Mouse (Mus musculus): ENCODE measurements at regions not wholly inside any gene's neighbourhood (a gene's known extent, or its start where the extent isn't known, plus 50 kb on each side); places are given as distances from the start of the nearest gene placed in this dataset.

DNA sequence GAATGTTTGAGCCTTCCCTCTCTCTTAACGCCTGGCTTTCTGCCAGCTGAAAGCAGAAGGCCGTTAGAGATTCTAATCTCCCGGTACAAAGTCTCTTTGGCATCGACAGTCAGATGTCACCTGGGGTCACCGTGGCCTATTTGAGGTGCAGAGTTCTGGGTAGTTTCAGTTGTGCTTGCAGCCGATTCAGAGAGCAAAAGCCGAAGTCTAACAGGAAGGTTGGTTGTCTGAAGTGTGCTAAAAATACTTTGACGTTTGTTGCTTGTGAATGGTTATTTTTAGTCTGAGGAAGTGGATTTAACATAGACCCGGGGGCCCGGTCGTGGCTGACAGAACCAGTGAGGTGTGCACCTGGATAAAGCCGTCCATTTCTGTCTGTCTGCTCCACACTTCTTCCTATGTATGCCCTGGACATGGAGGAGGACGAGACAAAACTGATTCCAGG lies 281.2 kb downstream of the Cd83 start:
- no peak for DNase-seq (ENCODE audit: extremely low spot score in 1 of 2, low spot score in 1 of 2)

DNA sequence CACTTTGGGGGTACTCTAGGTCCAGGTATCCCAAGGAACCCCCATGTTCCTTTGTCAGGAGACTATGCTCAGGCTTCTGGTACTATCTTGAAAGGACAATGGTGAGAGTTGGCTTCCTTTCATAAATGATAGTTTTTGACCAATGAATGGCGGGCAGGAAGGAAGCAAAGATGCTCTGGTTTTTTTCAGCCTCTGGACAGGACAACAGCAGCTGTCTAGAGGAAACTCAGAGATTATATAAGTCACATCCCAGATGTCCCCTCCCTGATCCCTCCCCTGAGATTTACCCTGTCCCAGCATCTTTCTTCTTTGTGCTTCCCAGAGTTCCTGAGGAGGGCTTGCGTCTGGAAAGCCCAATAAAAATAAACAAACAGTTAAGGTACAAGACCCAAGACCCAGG lies 282.7 kb downstream of the Cd83 start:
- DNase-seq (ENCODE audit: extremely low spot score in 1 of 2, low spot score in 1 of 2): no peak

DNA sequence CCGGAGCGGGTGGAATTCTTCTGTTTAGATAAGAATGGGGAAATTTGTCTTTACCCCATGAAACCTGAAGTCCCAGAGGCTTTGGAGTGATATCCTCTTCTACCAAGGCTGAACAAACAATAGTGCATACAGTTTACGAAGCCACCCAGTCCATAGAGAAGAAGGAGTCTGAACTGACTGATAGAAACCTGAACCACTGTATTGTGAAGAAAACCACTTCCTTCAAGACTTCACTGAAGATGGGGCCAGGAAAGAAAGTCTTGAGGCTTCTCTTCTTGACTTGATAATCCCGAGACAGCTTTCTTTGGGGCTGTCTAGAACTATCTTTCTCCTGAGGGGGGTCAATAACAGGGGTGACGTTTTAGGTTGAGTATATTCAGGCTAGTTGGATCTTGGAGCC lies 284.4 kb downstream of the Cd83 start:
- no peak for DNase-seq (ENCODE audit: extremely low spot score in 1 of 2, low spot score in 1 of 2)

DNA sequence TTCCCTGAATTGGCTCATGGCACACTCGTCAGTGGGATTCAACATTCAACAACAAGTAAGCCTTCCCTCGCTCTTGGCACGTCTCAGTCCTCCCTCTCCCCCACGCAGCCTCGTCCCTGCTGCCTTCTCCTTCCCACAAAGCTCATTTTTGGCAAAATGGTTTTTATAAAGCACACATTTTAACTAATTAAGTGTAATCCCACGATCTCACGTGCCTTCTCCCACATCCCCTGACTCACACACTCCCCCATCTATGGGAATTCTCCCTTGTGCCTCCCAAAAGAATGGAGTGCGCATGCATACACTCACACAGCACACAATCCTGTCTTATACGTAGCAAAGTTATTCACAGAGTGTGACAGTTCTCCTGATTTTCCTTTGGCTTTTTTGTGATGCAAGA lies 288.5 kb downstream of the Cd83 start:
- peak; percentile 67 to 78 for DNase-seq (ENCODE audit: extremely low spot score in 1 of 2, low spot score in 1 of 2)

DNA sequence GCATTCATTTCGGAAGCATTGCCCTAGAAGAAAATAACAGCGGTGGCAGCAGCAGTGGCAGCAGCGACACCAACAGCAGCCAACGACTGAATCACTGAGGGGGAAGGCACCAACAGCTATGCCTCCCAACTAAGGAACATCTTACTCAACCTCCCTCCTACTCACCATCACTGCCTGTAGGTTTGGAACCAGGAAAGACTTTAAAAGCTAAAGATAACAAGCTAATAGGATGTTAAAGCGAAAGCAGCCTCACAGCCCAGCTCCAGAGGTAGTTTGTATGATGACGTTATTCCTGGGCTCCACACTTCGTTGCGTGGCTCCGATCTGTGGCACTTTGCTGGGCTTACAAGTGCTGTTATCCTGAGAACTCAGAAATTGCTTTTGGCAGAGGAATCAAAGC lies 289.6 kb downstream of the Cd83 start:
- peak; percentile 76 for DNase-seq (ENCODE audit: extremely low spot score in 1 of 2, low spot score in 1 of 2)

DNA sequence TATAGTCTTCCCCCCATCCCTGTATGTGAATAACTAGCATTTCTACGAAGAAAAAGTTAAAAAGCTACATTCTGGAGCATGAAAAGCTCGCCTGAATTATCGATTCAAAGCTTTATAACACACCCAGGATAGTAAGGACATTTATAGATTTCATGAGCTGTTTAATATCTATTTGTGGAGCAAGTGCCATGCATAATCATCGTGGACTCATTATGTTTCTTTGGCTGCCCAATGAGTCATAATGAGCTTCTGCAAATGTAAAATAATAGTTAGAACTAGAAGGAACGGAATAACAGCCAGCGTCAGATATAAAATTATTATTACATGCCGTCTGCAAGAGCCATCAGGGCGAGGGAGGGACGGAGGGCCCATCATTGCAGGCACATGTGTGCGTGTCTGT lies 292.4 kb downstream of the Cd83 start:
- DNase-seq (ENCODE audit: extremely low spot score in 1 of 2, low spot score in 1 of 2): no peak

DNA sequence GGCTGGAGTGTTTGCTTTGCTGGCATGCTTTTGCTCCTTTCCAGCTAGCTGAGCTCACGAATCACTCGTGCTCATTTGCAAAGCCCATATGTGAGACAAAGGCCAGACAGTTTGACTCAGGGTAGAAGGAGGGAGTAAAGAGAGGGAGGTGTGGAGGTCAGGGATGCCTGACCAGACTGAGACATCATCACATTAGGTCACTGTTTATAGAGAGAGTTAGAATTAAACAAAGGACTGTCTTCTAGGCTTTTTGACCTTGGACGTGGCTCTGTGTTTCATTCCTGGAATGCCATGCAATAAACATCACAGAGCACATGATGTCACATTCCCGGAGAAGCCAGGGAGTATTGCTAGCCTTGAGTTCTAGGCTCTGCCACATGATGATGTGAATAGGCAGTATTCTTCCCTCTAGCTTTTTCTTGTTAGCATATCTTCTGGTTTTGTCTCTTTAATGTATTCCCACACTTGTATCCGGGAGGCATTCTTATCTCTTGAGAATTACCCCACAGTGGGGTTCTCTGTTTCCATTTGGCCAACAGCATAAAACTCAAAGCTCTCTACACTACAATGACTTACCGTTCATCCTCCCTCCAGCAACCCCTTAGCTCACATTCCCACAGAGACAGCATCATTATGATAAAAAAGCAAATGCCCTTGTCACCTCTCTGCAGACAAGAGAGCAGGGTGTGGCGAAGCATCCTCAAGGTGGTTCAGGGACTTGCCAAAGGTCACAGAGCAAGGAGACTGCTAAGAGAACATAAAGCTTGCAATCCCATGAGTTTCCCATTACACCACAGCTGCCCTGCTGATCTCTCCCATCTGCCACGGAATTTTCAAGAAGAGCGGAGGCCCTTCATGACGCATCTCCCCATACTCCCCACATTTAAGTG lies 301.3 kb downstream of the Cd83 start:
- no peak for DNase-seq (ENCODE audit: extremely low spot score in 1 of 2, low spot score in 1 of 2)

DNA sequence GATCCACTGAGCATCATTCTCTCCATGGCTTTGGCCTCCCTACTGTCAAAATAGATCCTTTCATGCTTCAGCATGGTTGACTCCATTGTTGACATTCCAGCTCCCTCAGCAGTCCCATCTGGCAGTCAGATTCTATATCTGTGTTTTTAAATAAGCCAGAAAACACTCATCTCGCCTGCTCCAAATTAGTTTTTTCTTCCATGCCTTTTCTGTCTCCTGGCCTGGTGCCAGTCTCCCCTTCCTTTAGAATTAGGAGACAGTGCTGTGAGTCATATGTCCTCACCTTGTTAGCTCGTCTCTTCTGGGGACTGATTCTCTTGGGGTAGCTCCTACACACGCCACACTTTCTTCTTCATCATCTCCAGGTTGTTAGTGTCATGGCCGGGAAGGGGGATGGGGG lies 302.2 kb downstream of the Cd83 start:
- peak; percentile 42 to 77 for DNase-seq (ENCODE audit: extremely low spot score in 1 of 2, low spot score in 1 of 2)

DNA sequence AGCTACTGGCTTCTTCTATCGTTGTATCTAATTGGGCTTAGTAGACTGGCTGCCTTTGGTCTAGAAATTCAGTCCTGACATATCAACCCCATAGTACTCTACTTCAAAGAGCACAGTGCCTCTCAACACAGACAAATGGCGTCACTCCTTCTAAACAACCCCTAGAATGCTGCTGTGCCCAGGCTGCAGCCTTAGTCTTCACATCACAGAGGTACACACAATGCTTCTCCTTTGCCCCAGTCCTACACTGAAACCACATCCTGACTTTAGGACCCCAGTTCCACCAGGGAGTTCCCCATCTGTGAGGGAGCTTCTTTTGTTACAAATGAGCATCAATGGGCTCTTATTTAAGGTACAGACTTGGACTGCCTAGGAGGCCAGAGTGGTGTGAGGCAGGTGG lies 312.6 kb downstream of the Cd83 start:
- DNase-seq (ENCODE audit: extremely low spot score in 1 of 2, low spot score in 1 of 2): no peak

DNA sequence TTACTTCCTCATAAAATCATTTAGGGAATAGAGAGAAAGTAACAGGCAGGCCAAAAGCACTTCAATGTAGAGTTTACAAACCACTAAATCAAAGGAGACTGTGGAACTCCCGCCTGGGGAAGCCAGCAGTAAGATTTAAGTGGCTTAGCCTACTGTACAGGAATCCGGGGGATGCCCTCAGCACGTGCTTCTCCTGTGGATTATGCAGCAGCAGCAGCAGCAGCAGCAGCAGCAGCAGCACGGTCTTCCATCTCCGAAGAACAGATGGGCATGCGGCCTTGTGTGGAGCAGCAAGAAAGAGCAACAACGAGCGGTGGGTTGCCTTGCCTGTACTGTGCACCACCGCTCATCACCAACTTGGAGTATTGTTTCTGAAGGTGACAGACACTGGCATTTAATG lies 314.9 kb downstream of the Cd83 start:
- DNase-seq (ENCODE audit: extremely low spot score in 1 of 2, low spot score in 1 of 2): no peak

DNA sequence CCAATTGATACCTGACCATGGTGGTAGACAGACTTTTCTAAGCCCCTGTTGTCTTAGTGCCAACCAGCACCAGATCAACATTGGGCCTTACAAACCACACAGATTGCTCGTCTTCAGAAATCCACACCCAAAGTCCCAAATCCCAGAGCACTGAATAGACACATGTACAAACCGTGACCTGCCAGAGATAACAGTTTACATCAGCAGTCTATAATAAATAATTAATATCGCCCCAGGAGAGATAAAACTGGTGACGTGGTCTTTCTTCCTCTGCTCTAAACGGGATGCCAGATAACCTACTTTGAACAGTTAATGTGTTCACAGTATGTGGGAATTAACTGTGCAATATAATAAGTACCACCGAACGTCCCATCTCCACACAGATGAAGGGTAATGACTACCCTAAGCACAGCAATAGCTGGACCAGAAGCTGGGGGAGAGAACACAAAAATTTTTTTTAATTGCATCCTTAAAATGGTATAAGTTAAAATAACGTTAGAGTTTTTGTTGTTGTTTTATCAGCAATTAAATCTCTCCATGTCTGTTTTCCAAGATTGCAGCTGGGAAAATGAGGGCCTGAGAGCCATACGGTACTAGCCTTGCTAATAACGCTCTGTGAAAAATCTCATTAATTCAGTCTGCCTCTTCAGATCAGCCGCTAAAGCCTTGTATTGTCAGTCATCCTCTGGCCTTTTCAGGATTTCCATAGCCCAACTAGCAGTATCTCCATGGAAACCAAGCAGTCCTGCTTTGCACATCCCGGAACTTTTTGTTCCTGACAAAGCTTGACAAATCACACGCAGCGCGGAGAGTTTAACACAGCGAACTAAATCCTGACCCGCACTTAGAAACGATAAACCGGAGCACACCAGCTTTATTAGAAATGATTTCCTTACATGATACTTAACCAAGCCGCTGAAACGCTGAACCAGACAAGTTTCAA lies 315.8 kb downstream of the Cd83 start:
- peak; percentile 53 to 59 for DNase-seq (ENCODE audit: extremely low spot score in 1 of 2, low spot score in 1 of 2)

DNA sequence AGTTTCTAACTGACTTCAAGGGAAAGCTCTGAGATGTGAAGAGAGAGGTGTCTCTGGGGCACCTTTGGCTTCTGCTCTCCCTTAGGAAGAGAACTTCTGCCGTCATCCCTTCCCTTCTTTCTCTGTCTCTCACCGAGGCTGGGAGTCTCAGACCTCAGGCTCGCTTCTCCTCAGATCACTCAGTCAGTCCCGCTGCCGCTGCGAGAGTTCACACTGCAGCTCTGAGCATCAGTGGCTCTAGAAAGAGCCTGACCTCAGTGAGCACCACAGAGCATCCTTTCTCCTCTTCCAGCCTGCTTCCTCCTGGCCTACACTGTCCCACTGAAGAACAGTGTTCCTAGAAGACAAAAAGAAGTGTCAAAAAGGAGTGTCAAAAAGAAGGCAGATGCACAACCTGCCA lies 316.6 kb downstream of the Cd83 start:
- DNase-seq (ENCODE audit: extremely low spot score in 1 of 2, low spot score in 1 of 2): no peak

DNA sequence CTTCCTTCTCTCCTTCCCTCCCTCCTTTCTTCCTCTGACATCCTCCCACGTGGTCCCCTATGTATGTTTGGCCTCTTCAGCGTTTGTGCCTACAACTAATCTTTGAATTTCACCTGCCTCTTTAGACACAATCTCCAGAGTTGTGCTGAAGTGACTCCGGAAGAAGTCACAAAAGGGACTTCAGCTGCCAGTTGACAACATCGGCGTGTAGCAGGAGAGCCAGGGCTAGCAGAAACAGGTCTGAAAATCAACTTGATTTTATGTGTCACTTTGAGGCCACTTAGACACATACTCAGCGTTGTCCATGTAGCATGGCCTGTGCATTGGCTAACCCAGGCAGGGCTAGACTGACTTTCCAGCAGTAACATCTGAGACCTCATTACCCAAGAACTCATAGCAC lies 317.2 kb downstream of the Cd83 start:
- no peak for DNase-seq (ENCODE audit: extremely low spot score in 1 of 2, low spot score in 1 of 2)

DNA sequence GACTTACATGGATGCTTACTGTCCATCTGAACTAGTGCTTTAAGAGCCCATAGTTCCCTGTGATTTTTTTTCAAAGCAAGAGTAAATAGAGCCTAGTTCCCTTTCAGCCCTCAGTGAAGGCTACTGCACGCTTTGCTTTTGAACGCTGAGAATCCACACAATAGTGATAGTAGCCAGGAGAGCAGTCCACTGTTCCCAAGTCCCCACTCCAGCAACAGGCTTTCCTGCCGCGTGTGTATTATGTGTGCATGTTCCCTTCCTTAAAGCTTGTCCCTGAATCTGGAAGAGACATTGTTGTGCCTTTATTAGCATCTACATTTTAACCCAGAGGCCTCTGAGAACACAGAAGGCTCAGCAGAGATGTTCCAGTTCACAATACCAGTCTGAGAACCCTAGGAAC lies 317.7 kb downstream of the Cd83 start:
- DNase-seq (ENCODE audit: extremely low spot score in 1 of 2, low spot score in 1 of 2): no peak

DNA sequence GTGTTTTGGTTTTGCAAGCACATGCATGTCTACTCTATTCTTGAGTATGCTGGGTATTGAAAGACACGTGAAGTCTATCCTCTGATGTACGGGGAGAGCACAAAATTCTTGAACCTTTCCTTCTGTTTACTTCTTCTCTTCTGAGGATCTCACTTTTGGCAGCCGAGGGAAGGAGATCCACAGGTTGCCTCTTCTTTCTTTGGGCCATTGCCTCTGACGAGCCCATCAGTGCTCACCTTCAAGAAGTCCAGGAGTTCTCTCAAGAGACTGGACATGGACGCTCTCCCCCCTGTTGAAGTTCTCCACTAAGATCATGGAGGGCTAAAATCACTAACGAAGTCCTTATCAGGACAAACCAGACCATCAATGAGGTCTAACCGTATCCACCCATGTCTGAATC lies 318.8 kb downstream of the Cd83 start:
- no peak for DNase-seq (ENCODE audit: extremely low spot score in 1 of 2, low spot score in 1 of 2)

DNA sequence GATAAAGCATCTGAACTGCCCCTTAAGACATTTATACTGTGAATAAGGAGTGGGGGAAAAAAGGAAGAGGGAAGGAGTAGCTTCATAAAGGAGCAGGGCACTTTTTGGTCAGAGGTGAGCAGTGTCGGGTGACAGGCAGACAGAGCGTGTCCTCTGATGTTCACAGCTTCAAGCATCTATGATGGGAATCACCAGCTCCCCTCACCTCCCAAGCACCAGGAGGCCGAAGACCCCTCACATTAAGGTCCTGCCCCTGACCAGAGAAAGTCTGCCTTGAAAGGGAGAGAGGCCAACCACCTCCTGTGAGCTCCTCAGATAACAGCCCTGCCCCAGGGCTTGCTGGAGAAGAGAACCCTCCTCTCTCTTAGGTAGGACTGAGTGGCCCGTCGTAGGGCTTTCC lies 320.6 kb downstream of the Cd83 start:
- DNase-seq (ENCODE audit: extremely low spot score in 1 of 2, low spot score in 1 of 2): no peak

DNA sequence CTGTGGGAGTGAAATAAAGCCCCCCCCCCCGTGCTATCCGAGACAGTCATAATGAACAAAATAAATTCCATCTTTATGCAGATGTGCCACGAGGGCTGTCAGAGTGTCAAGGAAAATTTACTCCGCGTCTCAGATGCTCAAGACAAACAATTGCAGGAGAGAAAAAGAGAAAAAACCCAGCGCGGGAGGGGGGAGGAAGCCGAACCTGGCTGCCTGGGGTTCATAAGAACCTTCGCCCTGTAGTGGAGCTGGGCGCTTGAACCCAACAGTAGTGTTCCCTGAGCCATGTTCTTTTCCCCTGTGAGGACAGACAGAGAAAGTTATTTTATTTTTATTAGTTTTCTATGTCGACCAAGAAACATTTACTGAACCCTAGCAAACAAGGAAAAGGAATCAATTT lies 324.1 kb downstream of the Cd83 start:
- DNase-seq (ENCODE audit: extremely low spot score in 1 of 2, low spot score in 1 of 2): no peak

DNA sequence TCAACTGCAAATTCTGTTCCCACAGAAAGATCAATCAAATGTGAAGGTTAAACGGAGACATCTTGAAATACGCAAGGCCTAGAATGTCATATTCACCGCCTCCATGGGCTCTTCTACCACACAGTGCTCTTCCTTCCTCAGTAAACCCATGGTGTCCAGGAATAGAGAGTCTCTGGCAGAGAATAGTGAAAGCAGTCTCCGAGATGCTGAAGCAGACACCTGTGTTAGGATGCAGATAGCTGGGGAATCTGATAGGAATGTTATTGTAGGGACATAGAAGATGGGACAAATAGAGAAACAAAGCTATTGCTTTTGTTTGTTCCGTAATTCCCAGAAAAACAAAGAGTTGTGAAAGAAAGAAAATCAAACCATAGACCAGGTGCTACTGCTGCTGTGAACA lies 328.5 kb downstream of the Cd83 start:
- no peak for DNase-seq (ENCODE audit: extremely low spot score in 1 of 2, low spot score in 1 of 2)

DNA sequence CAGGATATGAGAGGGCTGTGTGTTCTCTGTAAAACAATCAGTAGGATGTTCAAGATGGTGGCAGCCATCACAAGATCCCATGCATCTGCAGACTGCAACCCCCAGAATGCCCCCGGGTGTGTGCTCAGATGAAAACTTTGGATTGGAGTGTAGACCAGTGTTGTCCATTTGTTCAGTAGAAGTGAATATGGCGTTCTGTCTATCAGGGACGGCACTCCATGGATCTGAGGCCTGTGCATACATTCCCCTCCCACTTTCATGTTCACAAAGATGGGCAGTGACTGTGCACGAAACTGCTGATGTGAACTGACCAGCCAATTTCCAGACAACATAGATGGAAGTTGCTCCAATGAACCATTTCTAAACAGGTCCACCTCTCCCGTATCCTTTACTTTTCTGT lies 330.3 kb downstream of the Cd83 start:
- no peak for DNase-seq (ENCODE audit: extremely low spot score in 1 of 2, low spot score in 1 of 2)

DNA sequence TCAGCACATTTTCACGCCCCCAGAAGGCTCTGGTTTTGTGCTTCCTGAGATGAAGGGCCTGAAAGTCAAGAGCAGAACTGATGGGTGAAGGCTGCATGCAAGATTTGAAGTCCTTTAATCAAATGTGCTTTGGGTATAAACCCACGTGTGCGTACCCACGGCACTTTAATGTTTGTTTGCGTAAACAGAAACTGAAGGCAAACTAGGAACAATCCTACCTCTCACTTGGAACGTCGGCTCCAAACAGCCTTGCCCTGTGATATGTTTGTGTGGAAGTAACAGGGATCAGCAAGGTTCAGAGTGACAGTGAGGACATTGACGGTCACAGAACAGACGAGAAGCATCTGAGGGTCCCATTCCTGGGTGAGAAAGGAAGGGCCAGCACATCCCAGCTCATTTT lies 333.3 kb downstream of the Cd83 start:
- no peak for DNase-seq (ENCODE audit: extremely low spot score in 1 of 2, low spot score in 1 of 2)

DNA sequence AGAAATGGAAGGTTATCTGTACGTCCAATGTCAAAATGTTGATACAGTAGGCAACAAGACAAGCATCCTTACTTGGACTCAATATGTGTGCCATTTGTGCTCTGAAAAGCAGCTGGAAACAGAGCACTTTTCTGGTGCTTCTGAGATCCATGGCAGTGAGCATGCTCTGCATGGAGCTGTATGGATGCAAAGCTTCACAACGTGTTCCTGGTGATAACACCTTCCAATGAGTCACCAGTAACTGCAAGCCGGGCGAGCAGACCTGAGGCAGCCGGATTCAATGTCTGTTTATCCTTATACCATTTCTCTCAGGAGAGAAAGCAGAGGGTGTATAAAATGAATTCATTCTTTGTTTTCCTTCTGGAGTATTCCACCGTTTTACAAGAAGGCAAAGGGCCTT lies 334.3 kb downstream of the Cd83 start:
- peak in 1 of 2 experiments; percentile 23 for DNase-seq (ENCODE audit: extremely low spot score in 1 of 2, low spot score in 1 of 2)

DNA sequence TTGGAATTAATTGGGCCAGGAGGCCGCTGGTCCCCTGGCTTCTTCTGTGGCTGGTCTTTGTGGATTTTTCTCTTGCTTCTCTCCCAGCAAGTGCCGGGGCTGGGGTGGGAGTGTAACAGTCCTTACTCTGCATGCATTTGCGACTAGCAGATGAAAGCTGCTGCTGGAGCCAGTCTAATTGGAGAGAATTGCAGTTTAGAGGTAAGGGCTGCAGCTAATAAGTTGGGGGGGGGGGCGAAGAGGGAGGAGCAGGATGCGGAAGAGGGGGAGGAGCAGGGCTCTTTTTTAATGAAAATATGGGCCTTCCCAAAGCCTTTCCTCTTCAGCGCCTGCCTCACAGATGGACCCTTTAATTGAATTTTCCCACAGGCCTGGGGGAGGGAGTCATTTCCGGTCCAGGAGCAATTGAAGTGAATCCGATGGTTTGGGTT lies 336.7 kb downstream of the Cd83 start:
- no peak for DNase-seq (ENCODE audit: extremely low spot score in 1 of 2, low spot score in 1 of 2)

Data from frontal cortex, adult 2 months (tissue).